In genomic region chr7:73637810-73638125, GRCm38 (mm10) we compare ENCODE assay signal across 12 mouse cellular contexts.
DNase-seq lines count a peak whose midpoint lies in the region; ATAC-seq lines count a peak whose summit lies in the region.
"Had no signal": no experiment of that assay in that cellular context is flagged by ENCODE, and none has a peak within 500 bp of the region (broad histone marks: within the 10 kb centered on the region; RNA-seq: fewer than 3 reads in every experiment).

No protein-coding gene starts in this region.

- no peak overlapping the region for H3K4me2 ChIP-seq in embryonic facial prominence, embryonic 11.5 days (ENCODE audit: low read depth, low read length)
- H3K4me2 ChIP-seq in hindbrain, embryonic 15.5 days, result no peak overlapping the region
- no peak overlapping the region for H3K4me2 ChIP-seq in neural tube, embryonic 11.5 days (ENCODE audit: low read depth)
- H3K4me2 ChIP-seq: lung, embryonic 15.5 days had no signal

- H3K9ac ChIP-seq in embryonic facial prominence, embryonic 11.5 days (replicated peaks; ENCODE audit: low read length), result no peak overlapping the region
- no peak overlapping the region for H3K9ac ChIP-seq in hindbrain, embryonic 15.5 days
- no peak overlapping the region for H3K9ac ChIP-seq in neural tube, embryonic 11.5 days (ENCODE audit: low read length)
- H3K9ac ChIP-seq: lung, embryonic 15.5 days had no signal

- peak; percentile 81 for ATAC-seq in frontal cortex, adult (ENCODE audit: low TSS enrichment)
- peak; percentile 78 for ATAC-seq in embryonic facial prominence, embryonic 11.5 days (replicated peaks; ENCODE audit: insufficient number of reproducible peaks, low FRiP score, low TSS enrichment, low read depth)
- peak; percentile 76 for ATAC-seq in hindbrain, embryonic 15.5 days (ENCODE audit: low FRiP score, low read depth)
- ATAC-seq in neural tube, embryonic 11.5 days (ENCODE audit: insufficient read depth, low FRiP score, low TSS enrichment), result peak; percentile 85
- ATAC-seq in erythroid progenitor cell, adult 5-6 weeks (replicated peaks; ENCODE audit: low FRiP score, poor library complexity, severe bottlenecking), result no peak

- no peaks in the 10 kb centered on the region for H3K36me3 ChIP-seq in embryonic facial prominence, embryonic 11.5 days (replicated peaks; ENCODE audit: control insufficient read depth, insufficient read depth, low read depth, low read length)
- H3K36me3 ChIP-seq in hindbrain, embryonic 15.5 days, result no peaks in the 10 kb centered on the region
- H3K36me3 ChIP-seq in neural tube, embryonic 11.5 days (ENCODE audit: control insufficient read depth, insufficient read depth, low read length), result no peaks in the 10 kb centered on the region
- no peaks in the 10 kb centered on the region for H3K36me3 ChIP-seq in heart, embryonic 10.5 days
- H3K36me3 ChIP-seq: lung, embryonic 15.5 days had no signal

- H3K9me3 ChIP-seq in embryonic facial prominence, embryonic 11.5 days (replicated peaks; ENCODE audit: control insufficient read depth, low read length), result no peaks in the 10 kb centered on the region
- H3K9me3 ChIP-seq in hindbrain, embryonic 15.5 days, result no peaks in the 10 kb centered on the region
- no peaks in the 10 kb centered on the region for H3K9me3 ChIP-seq in neural tube, embryonic 11.5 days (ENCODE audit: control insufficient read depth, low read length)
- H3K9me3 ChIP-seq in heart, embryonic 10.5 days, result no peaks in the 10 kb centered on the region
- H3K9me3 ChIP-seq: lung, embryonic 15.5 days had no signal

- WGBS in embryonic facial prominence, embryonic 11.5 days, result 65% methylated on average over 4 of the region's 4 CpGs
- 12% methylated on average over 4 of the region's 4 CpGs for WGBS in hindbrain, embryonic 15.5 days
- WGBS in neural tube, embryonic 11.5 days, result 23% methylated on average over 4 of the region's 4 CpGs
- 73% methylated on average over 4 of the region's 4 CpGs for WGBS in heart, embryonic 10.5 days

- H3K27me3 ChIP-seq in embryonic facial prominence, embryonic 11.5 days (ENCODE audit: control insufficient read depth, insufficient read depth, low read length), result no peaks in the 10 kb centered on the region
- H3K27me3 ChIP-seq in hindbrain, embryonic 15.5 days, result peaks cover 6% of the 10 kb centered on the region; the same call in 1 of the 2 replicates
- peaks cover 5% of the 10 kb centered on the region; the same call in 1 of the 2 replicates for H3K27me3 ChIP-seq in neural tube, embryonic 11.5 days (ENCODE audit: control insufficient read depth, insufficient read depth, low read length)
- no peaks in the 10 kb centered on the region for H3K27me3 ChIP-seq in heart, embryonic 10.5 days (ENCODE audit: insufficient read depth, poor library complexity, severe bottlenecking)
- H3K27me3 ChIP-seq: lung, embryonic 15.5 days had no signal

- no peak overlapping the region for H3K4me3 ChIP-seq in embryonic facial prominence, embryonic 11.5 days (ENCODE audit: low read depth, low read length)
- H3K4me3 ChIP-seq in hindbrain, embryonic 15.5 days, result no peak overlapping the region
- H3K4me3 ChIP-seq in neural tube, embryonic 11.5 days (ENCODE audit: low read depth, low read length), result no peak overlapping the region
- H3K4me3 ChIP-seq in heart, embryonic 10.5 days, result no peak overlapping the region
- H3K4me3 ChIP-seq: lung, embryonic 15.5 days; myocyte had no signal

- H3K27ac ChIP-seq in embryonic facial prominence, embryonic 11.5 days (replicated peaks; ENCODE audit: low read depth, low read length), result no peak overlapping the region
- H3K27ac ChIP-seq in hindbrain, embryonic 15.5 days (replicated peaks), result no peak overlapping the region
- no peak overlapping the region for H3K27ac ChIP-seq in neural tube, embryonic 11.5 days (ENCODE audit: low read depth, low read length)
- H3K27ac ChIP-seq in heart, embryonic 10.5 days, result no peak overlapping the region
- H3K27ac ChIP-seq: lung, embryonic 15.5 days had no signal

- H3K4me1 ChIP-seq in embryonic facial prominence, embryonic 11.5 days (ENCODE audit: control insufficient read depth, insufficient read depth, low read length), result no peaks in the 10 kb centered on the region
- H3K4me1 ChIP-seq in hindbrain, embryonic 15.5 days (replicated peaks), result peaks cover 15% of the 10 kb centered on the region
- no peaks in the 10 kb centered on the region for H3K4me1 ChIP-seq in neural tube, embryonic 11.5 days (ENCODE audit: control insufficient read depth, insufficient read depth, low read length)
- H3K4me1 ChIP-seq in heart, embryonic 10.5 days, result no peaks in the 10 kb centered on the region

- no peak for DNase-seq in frontal cortex, postnatal 36 days (ENCODE audit: low spot score in 2 of 2)
- DNase-seq in embryonic facial prominence, embryonic 11.5 days (ENCODE audit: low spot score), result peak; percentile 57
- peak; percentile 78 for DNase-seq in neural tube, embryonic 11.5 days (ENCODE audit: low spot score)
- DNase-seq in heart, embryonic 10.5 days (ENCODE audit: low spot score), result no peak
- DNase-seq in spleen, postnatal 36 days (ENCODE audit: low spot score in 2 of 2), result no peak
- DNase-seq: cerebellum, postnatal 36 days; kidney, adult 8-10 months had no signal

Comparison
In these comparisons a context has a peak if more than half of its experiments do, and no peak if none do; other contexts are left out.
1. DNase-seq: peak in embryonic facial prominence, embryonic 11.5 days (single experiment) and neural tube, embryonic 11.5 days (single experiment); none in frontal cortex, postnatal 36 days (0 of 2), heart, embryonic 10.5 days (single experiment) and spleen, postnatal 36 days (0 of 2).